Mouse (Mus musculus) liver, adult 2 months (tissue): Measurements from ENCODE around the gene Myom1. TPM values are rescaled to one million over a fixed set of nuclear protein-coding genes. Genes with fewer than 3 reads are reported as not detected.

Experiments
- DNase-seq: peaks from one replicate; pipeline ENCODE4 v3.0.0-alpha.2; 2011; ENCODE audit warnings: low read depth, low spot score; ENCODE audit errors: extremely low read depth
- H3K27ac ChIP-seq: fragments of 200-500 bp; replicated peaks from 2 replicates; pipeline ENCODE4 v1.5.1; 2012; ENCODE audit warnings: low read depth, mild to moderate bottlenecking, control low read depth, inconsistent platforms, low read length; ENCODE audit not compliant: insufficient read depth
- H3K27me3 ChIP-seq: fragments of 200-500 bp; 2 replicates; pipeline ENCODE4 v1.6.1; 2012; ENCODE audit warnings: mild to moderate bottlenecking, moderate library complexity, low read length, inconsistent platforms; ENCODE audit not compliant: control insufficient read depth, insufficient read depth
- H3K36me3 ChIP-seq: fragments of 200-500 bp; 2 replicates; pipeline ENCODE4 v1.6.1; 2012; ENCODE audit warnings: low read length, inconsistent platforms; ENCODE audit not compliant: control insufficient read depth, insufficient read depth
- H3K4me1 ChIP-seq: fragments of 200-500 bp; 2 replicates; pipeline ENCODE4 v1.6.1; 2011; ENCODE audit warnings: low read length; ENCODE audit not compliant: control insufficient read depth, insufficient read depth
- H3K4me3 ChIP-seq: fragments of 200-500 bp; 2 replicates; pipeline ENCODE4 v1.5.1; 2011; ENCODE audit warnings: low read depth, mild to moderate bottlenecking, control low read depth, low read length, moderate library complexity; ENCODE audit not compliant: insufficient read depth
- H3K79me2 ChIP-seq: fragments of 200-500 bp; 2 replicates; pipeline ENCODE4 v1.6.1; 2012; ENCODE audit warnings: inconsistent platforms, mild to moderate bottlenecking, low read length, moderate library complexity; ENCODE audit not compliant: control insufficient read depth, insufficient read depth
- H3K9ac ChIP-seq: fragments of 200-500 bp; 2 replicates; pipeline ENCODE4 v1.6.1; 2012; ENCODE audit warnings: low read depth, mild to moderate bottlenecking, control low read depth, inconsistent platforms, low read length
- CTCF ChIP-seq: fragments of 200-500 bp; IDR thresholded peaks from 2 replicates; pipeline ENCODE4 v1.5.1; 2011; ENCODE audit warnings: low read depth, low read length, control low read depth
- POLR2A ChIP-seq: fragments of 200-500 bp; IDR thresholded peaks from 2 replicates; pipeline ENCODE4 v1.6.1; 2011; ENCODE audit warnings: low read length, control low read depth; ENCODE audit not compliant: insufficient read depth; ENCODE audit errors: extremely low read depth
- WGBS: fragments of 180-500 bp; shearing (Covaris S2); methylation state at CpG from one replicate; pipeline ENCODE4 v1.1.7; 2018; 5-methylcytosine and 5-hydroxymethylcytosine counted together
- polyA plus RNA-seq: library from polyadenylated mRNA; depleted of rRNA; stranded (reverse); fragments of >200 nt; gene quantifications from 2 replicates; pipeline ENCODE4 v1.2.3, GENCODE M21; 2012
- total RNA-seq: library from RNA; depleted of rRNA; stranded (reverse); fragments of >200 nt; gene quantifications from 2 replicates; pipeline ENCODE4 v1.2.3, GENCODE M21; 2014

Myom1 gene
- total and polyA plus RNA-seq, 2 experiments = 0.34 to 3.2 TPM

DNA sequence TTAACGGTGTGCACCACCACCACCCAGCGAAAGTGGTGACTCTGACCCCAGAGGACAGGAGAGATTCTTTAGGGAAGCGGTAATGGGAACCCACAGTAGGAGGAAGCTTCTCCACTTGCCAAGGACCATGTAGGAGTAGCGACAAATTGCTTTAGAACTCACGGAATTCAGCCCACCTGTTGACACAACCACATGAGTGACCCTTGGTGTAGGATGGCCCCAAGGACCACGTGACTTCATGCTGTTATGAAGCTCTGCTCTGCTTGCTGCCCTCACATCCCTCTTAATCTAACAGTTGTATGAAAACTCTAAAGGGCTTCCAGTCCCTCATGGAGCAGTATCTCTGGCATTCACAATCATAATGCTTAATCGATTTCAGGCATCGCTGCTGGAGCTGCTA is 46.9 kb downstream of the Myom1 start:
- TF ChIP-seq POLR2A (no peak), CTCF (no peak)
- Histone ChIP-seq H3K4me3 (no peak overlapping the region), H3K79me2 (no peaks in the 10 kb centered on the region), H3K9ac (no peak overlapping the region), H3K27ac (no peak overlapping the region), H3K36me3 (no peaks in the 10 kb centered on the region), H3K4me1 (no peaks in the 10 kb centered on the region), H3K27me3 (no peaks in the 10 kb centered on the region)
- DNase-seq = no peak
- WGBS = 92% methylated on average over 8 of the region's 8 CpGs

DNA sequence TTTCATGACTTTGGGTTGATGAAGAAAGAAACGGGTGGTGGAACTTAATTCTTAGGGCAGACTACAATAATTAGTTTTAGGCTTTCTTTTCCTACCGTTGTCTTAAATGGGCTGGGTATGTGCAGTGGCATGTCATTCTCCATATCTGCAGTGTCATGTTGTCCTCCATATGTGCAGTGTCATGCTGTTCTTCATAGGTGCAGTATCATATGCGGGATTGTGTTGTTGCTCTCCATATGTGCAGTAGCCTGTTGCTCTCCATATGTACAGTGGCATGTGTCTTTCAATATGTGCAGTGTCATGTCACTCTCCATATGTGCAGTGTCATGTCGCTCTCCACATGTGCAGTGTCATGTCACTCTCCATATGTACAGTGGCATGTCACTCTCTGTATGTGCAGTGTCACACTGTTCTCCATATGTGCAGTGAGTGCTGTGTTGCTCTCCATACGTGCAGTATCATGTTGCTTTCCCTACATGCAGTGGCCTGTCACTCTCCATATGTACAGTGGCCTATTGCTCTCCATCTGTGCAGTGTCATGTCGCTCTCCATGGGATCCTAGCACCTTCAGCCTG is 50.8 kb downstream of the Myom1 start:
- no peak overlapping the region for H3K4me3 ChIP-seq
- H3K79me2 ChIP-seq = no peaks in the 10 kb centered on the region
- TF ChIP-seq POLR2A (no peak), CTCF (no peak)
- no peak overlapping the region for H3K9ac ChIP-seq
- H3K4me1 ChIP-seq = no peaks in the 10 kb centered on the region
- H3K27me3 ChIP-seq = no peaks in the 10 kb centered on the region
- WGBS = 94% methylated on average over 6 of the region's 6 CpGs
- H3K36me3 ChIP-seq = no peaks in the 10 kb centered on the region
- no peak for DNase-seq
- no peak overlapping the region for H3K27ac ChIP-seq

DNA sequence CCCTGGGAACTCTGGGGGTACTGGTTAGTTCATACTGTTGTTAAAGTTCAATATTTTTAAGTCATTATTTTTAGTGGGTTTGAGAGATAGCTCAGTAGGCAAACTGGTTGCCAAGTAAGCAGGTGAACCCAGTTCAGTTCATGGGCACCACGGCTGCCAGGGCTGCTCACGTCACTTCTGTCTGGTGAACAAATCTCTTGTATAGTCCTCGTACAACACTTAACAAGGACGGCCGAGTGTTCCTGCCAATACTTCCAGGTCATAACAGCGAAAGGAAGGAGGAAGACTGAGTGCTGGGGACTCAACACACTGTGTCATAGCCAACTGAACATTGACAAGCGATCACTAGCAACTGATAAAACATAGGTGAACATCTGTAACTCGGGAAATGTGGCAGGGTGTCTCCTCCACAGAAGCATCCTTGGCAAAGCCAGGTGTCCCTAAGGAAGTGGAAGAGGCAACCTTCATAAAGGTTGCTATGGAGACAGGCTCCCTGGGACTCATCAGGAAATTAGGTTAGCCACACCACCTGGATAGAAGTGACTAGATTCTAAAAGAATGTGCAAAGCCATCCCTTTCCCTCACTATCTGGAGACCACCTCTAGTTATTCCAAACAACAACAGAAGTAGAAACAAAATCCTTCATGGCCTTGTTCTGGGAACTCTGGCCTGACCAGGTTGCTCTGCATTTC is 52.9 kb downstream of the Myom1 start:
- no peaks in the 10 kb centered on the region for H3K4me1 ChIP-seq
- no peaks in the 10 kb centered on the region for H3K79me2 ChIP-seq
- no peak overlapping the region for H3K9ac ChIP-seq
- 85% methylated on average over 8 of the region's 8 CpGs for WGBS
- no peak overlapping the region for H3K27ac ChIP-seq
- no peaks in the 10 kb centered on the region for H3K36me3 ChIP-seq
- H3K27me3 ChIP-seq = no peaks in the 10 kb centered on the region
- no peak overlapping the region for H3K4me3 ChIP-seq
- DNase-seq = no peak
- TF ChIP-seq CTCF = no peak
- no peak for TF ChIP-seq POLR2A

GRCm38 (mm10) chr17:71056405-71056804 is 54.0 kb downstream of the Myom1 start:
- H3K9ac ChIP-seq = no peak overlapping the region
- no peak for DNase-seq
- TF ChIP-seq POLR2A (no peak), CTCF (no peak)
- whole genome bisulfite sequencing = 70% methylated on average over 7 of the region's 7 CpGs
- no peaks in the 10 kb centered on the region for H3K27me3 ChIP-seq
- H3K79me2 ChIP-seq = no peaks in the 10 kb centered on the region
- no peaks in the 10 kb centered on the region for H3K4me1 ChIP-seq
- H3K27ac ChIP-seq = no peak overlapping the region
- no peaks in the 10 kb centered on the region for H3K36me3 ChIP-seq
- H3K4me3 ChIP-seq = no peak overlapping the region

- DNase-seq = no peak
- H3K27ac ChIP-seq = no peak overlapping the region
- H3K27me3 ChIP-seq = no peaks in the 10 kb centered on the region
- H3K4me1 ChIP-seq = peaks cover 3% of the 10 kb centered on the region
- H3K36me3 ChIP-seq = no peaks in the 10 kb centered on the region
- no peak overlapping the region for H3K9ac ChIP-seq
- 92% methylated on average over 3 of the region's 3 CpGs for WGBS
- no peak overlapping the region for H3K4me3 ChIP-seq
- TF ChIP-seq POLR2A (no peak), CTCF (no peak)
- H3K79me2 ChIP-seq = no peaks in the 10 kb centered on the region
Measured at GRCm38 (mm10) chr17:71057758-71058157, 55.3 kb downstream of the Myom1 start.

GRCm38 (mm10) chr17:71059213-71059612 is 56.8 kb downstream of the Myom1 start:
- Histone ChIP-seq H3K4me1 (peaks cover 9% of the 10 kb centered on the region), H3K27me3 (no peaks in the 10 kb centered on the region), H3K9ac (no peak overlapping the region), H3K4me3 (no peak overlapping the region), H3K79me2 (no peaks in the 10 kb centered on the region), H3K27ac (no peak overlapping the region), H3K36me3 (no peaks in the 10 kb centered on the region)
- no peak for DNase-seq
- WGBS = 97% methylated on average over 3 of the region's 3 CpGs
- no peak for TF ChIP-seq POLR2A
- no peak for TF ChIP-seq CTCF
